Mouse (Mus musculus): Measurements from ENCODE around the gene Srgap3.

The Srgap3 gene

GRCm38 (mm10) chr6:112855183-112855582 is 91.9 kb downstream of the Srgap3 start:
- DNase-seq: no peak

GRCm38 (mm10) chr6:112852261-112853235 is 94.5 kb downstream of the Srgap3 start:
- no peak for DNase-seq

GRCm38 (mm10) chr6:112850745-112851144 is 96.3 kb downstream of the Srgap3 start:
- DNase-seq: no peak

GRCm38 (mm10) chr6:112848629-112849180 is 98.4 kb downstream of the Srgap3 start:
- DNase-seq: no peak

GRCm38 (mm10) chr6:112846863-112847262 is 100.2 kb downstream of the Srgap3 start:
- no peak for DNase-seq

GRCm38 (mm10) chr6:112842426-112842825 is 104.6 kb downstream of the Srgap3 start:
- no peak for DNase-seq

GRCm38 (mm10) chr6:112840400-112840799 is 106.7 kb downstream of the Srgap3 start:
- DNase-seq: no peak

- DNase-seq: no peak
Observed at GRCm38 (mm10) chr6:112839391-112839790, 107.7 kb downstream of the Srgap3 start.

- DNase-seq: no peak
Observed at GRCm38 (mm10) chr6:112838879-112839278, 108.2 kb downstream of the Srgap3 start.

- no peak for DNase-seq
Observed at GRCm38 (mm10) chr6:112836712-112837111, 110.4 kb downstream of the Srgap3 start.

- no peak for DNase-seq
Observed at GRCm38 (mm10) chr6:112835413-112835812, 111.7 kb downstream of the Srgap3 start.

GRCm38 (mm10) chr6:112834430-112834829 is 112.6 kb downstream of the Srgap3 start:
- no peak for DNase-seq

- no peak for DNase-seq
Observed at GRCm38 (mm10) chr6:112833763-112834162, 113.3 kb downstream of the Srgap3 start.

- no peak for DNase-seq
Observed at GRCm38 (mm10) chr6:112829196-112829595, 117.9 kb downstream of the Srgap3 start.

- DNase-seq: no peak
Observed at GRCm38 (mm10) chr6:112828420-112828819, 118.6 kb downstream of the Srgap3 start.

GRCm38 (mm10) chr6:112825657-112826056 is 121.4 kb downstream of the Srgap3 start:
- no peak for DNase-seq

GRCm38 (mm10) chr6:112823096-112823495 is 124.0 kb downstream of the Srgap3 start:
- DNase-seq: peak; percentile 84

GRCm38 (mm10) chr6:112820298-112820992 is 126.6 kb downstream of the Srgap3 start:
- DNase-seq: no peak

GRCm38 (mm10) chr6:112818403-112818901 is 128.6 kb downstream of the Srgap3 start:
- no peak for DNase-seq

GRCm38 (mm10) chr6:112815604-112816003 is 131.5 kb downstream of the Srgap3 start:
- no peak for DNase-seq

- DNase-seq: no peak
Observed at GRCm38 (mm10) chr6:112814525-112815086, 132.5 kb downstream of the Srgap3 start.

- no peak for DNase-seq
Observed at GRCm38 (mm10) chr6:112812884-112813283, 134.2 kb downstream of the Srgap3 start.

- no peak for DNase-seq
Observed at GRCm38 (mm10) chr6:112810521-112810830, 136.6 kb downstream of the Srgap3 start.
